Mouse (Mus musculus): Measurements from ENCODE around the gene Tyw1.

DNA sequence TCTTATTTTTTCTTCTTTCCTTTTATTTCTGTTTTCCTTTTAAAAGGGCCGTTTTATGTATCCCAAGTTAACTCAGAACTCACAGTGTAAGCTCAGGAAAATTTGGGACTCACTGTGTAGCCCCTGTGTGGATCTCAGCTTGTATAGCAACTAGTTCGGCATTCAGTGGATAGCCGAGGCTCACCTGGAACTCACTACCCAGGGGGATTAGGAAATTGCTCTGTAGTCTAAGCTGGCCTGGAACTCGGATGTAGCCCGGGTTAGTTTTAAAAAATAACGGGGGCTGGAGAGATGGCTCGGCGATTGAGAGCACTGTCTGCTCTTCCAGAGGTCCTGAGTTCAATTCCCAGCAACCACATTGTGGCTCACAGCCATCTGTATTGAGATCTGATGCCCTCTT is 1.9 kb downstream of the Tyw1 start:
- TF ChIP-seq POLR2A (IDR thresholded peaks at IDR 0.05; ENCODE audit: low read depth, low read length) = no peak
- no peak for TF ChIP-seq SMC3 (IDR thresholded peaks at IDR 0.05; ENCODE audit: low read depth, low read length)
